Mouse (Mus musculus): ENCODE measurements around the gene Ccz1. TPM values are rescaled to one million over a fixed set of nuclear protein-coding genes. Genes with fewer than 3 reads are reported as not detected.

Gene Ccz1
- polyA plus RNA-seq, 1 experiment from 2014 or later, result 57.1 TPM

GRCm38 (mm10) chr5:143943231-143944125, 71.2 kb downstream of the Ccz1 start:
- TF ChIP-seq CTCF (IDR thresholded peaks at IDR 0.05; ENCODE audit: low read depth) (no peak), EP300 (optimal IDR thresholded peaks at IDR 0.05) (no peak)
- no peak overlapping the region for H3K4me3 ChIP-seq (ENCODE audit: low read depth, low read length)
- H3K27ac ChIP-seq (replicated peaks), result no peak overlapping the region
- H3K9me3 ChIP-seq (ENCODE audit: control insufficient read depth, low read length), result no peaks in the 10 kb centered on the region
- ATAC-seq (ENCODE audit: low FRiP score, low TSS enrichment) (no peak), DNase-seq (ENCODE audit: low spot score) (no peak)
- H3K27me3 ChIP-seq (ENCODE audit: control insufficient read depth, insufficient read depth, low read length), result no peaks in the 10 kb centered on the region
- 77% methylated on average over 14 of the region's 14 CpGs for WGBS
- no peaks in the 10 kb centered on the region for H3K4me1 ChIP-seq (replicated peaks; ENCODE audit: control insufficient read depth, insufficient read depth)
- H3K9ac ChIP-seq (ENCODE audit: low read length), result no peak overlapping the region
- H3K36me3 ChIP-seq (ENCODE audit: control insufficient read depth, insufficient read depth, low read length), result no peaks in the 10 kb centered on the region
- H3K4me2 ChIP-seq (replicated peaks; ENCODE audit: low read depth), result no peak overlapping the region

DNA sequence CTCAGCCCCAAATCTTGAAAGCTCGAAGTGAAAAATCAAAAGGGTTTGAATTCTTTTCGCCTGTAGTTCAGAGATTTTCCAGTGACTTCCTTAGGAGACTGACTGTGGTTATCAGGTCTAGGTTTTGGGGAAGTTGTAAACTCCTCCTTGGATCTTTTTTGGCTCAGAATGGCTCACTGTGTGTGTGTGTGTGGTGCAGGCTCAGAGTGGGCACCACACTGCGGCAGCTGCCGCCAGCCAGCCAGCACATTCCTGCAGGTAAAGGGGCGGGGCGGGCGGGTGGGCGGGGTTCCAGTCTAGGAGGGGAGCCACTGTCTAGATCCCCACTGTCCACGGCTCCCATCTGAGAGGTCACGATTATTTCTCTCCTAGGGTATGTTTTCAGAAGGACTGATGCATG, 73.1 kb downstream of the Ccz1 start:
- 17% methylated on average over 10 of the region's 10 CpGs for WGBS
- ATAC-seq (ENCODE audit: low FRiP score, low TSS enrichment) (no peak), DNase-seq (ENCODE audit: low spot score) (peak; percentile 27)

More for the DNA sequence above, 73.1 kb downstream of the Ccz1 start:
- TF ChIP-seq CTCF (IDR thresholded peaks at IDR 0.05; ENCODE audit: low read depth) (no peak), EP300 (optimal IDR thresholded peaks at IDR 0.05) (no peak)
- Histone ChIP-seq H3K4me2 (replicated peaks; ENCODE audit: low read depth) (0 out of 2 replicates have a peak overlapping the region, but pooled peaks have one; percentile 15), H3K27ac (replicated peaks) (no peak overlapping the region), H3K4me1 (replicated peaks; ENCODE audit: control insufficient read depth, insufficient read depth) (no peaks in the 10 kb centered on the region), H3K36me3 (ENCODE audit: control insufficient read depth, insufficient read depth, low read length) (no peaks in the 10 kb centered on the region), H3K9me3 (ENCODE audit: control insufficient read depth, low read length) (no peaks in the 10 kb centered on the region), H3K9ac (ENCODE audit: low read length) (no peak overlapping the region), H3K27me3 (ENCODE audit: control insufficient read depth, insufficient read depth, low read length) (no peaks in the 10 kb centered on the region), H3K4me3 (ENCODE audit: low read depth, low read length) (no peak overlapping the region)

Other genes with a start within 250 kb of the Ccz1 start
- gene Eif2ak1, start 197.1 kb downstream of the Ccz1 start, polyA plus RNA-seq (2015; fragmentation: Nextera tagmentation; extraction: Ambion mirVana), result 18.7 and 19.9 TPM in 2 replicates
- 0.08 TPM in 1 of 2 replicates, not detected in the other for gene Ankrd61, start 117.2 kb downstream of the Ccz1 start, polyA plus RNA-seq (2015; fragmentation: Nextera tagmentation; extraction: Ambion mirVana)
- gene Aimp2, start 105.0 kb downstream of the Ccz1 start, polyA plus RNA-seq (2015; fragmentation: Nextera tagmentation; extraction: Ambion mirVana), result 65.6 and 69.4 TPM in 2 replicates
- gene Pms2, start 104.9 kb downstream of the Ccz1 start, polyA plus RNA-seq (2015; fragmentation: Nextera tagmentation; extraction: Ambion mirVana), result 8.0 and 8.9 TPM in 2 replicates
- 0.28 TPM in 1 of 2 replicates, not detected in the other for gene Gm42421, start 86.7 kb downstream of the Ccz1 start, polyA plus RNA-seq (2015; fragmentation: Nextera tagmentation; extraction: Ambion mirVana)
- gene Rsph10b, start 81.8 kb downstream of the Ccz1 start, polyA plus RNA-seq (2015; fragmentation: Nextera tagmentation; extraction: Ambion mirVana), result 0.19 and 0.27 TPM in 2 replicates
- 0.16 and 0.23 TPM in 2 replicates for gene Ocm, start 11.8 kb upstream of the Ccz1 start, polyA plus RNA-seq (2015; fragmentation: Nextera tagmentation; extraction: Ambion mirVana)
- gene Lmtk2, start 85.6 kb upstream of the Ccz1 start, polyA plus RNA-seq (2015; fragmentation: Nextera tagmentation; extraction: Ambion mirVana), result 3.8 and 4.1 TPM in 2 replicates
- gene Bhlha15, start 175.4 kb upstream of the Ccz1 start, polyA plus RNA-seq (2015; fragmentation: Nextera tagmentation; extraction: Ambion mirVana), result 9.2 and 11.6 TPM in 2 replicates
- 15.4 and 16.9 TPM in 2 replicates for gene Tecpr1, start 208.7 kb upstream of the Ccz1 start, polyA plus RNA-seq (2015; fragmentation: Nextera tagmentation; extraction: Ambion mirVana)
- gene Bri3, start 229.6 kb upstream of the Ccz1 start, polyA plus RNA-seq (2015; fragmentation: Nextera tagmentation; extraction: Ambion mirVana), result 197 and 214 TPM in 2 replicates

Data from stomach, postnatal 0 days (tissue).